Mouse (Mus musculus): ENCODE measurements around the gene Prss41.

DNA sequence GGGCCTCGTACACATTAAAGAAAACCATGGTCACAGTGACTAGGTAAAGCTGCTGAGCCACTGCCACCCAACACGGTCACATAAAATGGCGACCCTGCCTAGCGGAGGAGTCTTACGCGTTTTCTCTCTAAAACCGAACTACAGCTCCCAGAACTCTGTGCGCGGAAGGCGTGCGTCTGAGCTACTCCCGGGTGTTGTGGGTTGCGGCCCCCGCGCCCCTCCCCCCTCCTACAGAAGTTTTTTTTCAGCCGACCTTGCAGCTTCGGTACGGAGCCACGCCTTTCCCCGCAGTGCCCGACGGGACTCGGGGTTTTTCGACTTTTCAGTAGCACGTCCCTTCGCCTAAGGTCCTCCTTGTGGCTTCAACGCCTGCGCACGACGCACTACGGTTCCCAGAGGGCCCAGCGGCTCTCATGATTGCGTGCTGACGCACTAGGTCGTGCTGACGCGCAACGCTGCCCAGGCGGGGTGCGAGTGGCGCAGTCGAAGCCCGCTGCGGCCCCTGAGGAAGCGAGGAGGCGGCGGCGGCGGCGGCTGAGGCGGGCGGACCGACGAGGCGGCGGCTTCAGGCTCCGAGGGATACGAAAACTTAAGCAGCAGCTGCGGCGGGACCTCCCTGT lies 41.1 kb downstream of the Prss41 start:
- TF ChIP-seq CTCF (IDR thresholded peaks at IDR 0.05; ENCODE audit: low read depth) (no peak), EP300 (IDR thresholded peaks at IDR 0.05; ENCODE audit: low read depth) (peak; percentile 14; the same call in 1 of the 2 replicates)
